Mouse (Mus musculus) myocyte (in vitro differentiated cells): ENCODE measurements around the gene Dap3.

ENCODE experiments used
- E2F4 ChIP-seq: IDR thresholded peaks from one replicate; pipeline ENCODE4 v1.6.1; 2011; ENCODE audit warnings: mild to moderate bottlenecking, control low read depth, moderate library complexity; ENCODE audit not compliant: insufficient read depth
- MYOG ChIP-seq, 3 experiments: IDR thresholded peaks; one replicate each; pipeline ENCODE4 v1.6.1; 2011; ENCODE audit warnings: control low read depth in 2 of 3, low read depth in 2 of 3, mild to moderate bottlenecking in 2 of 3; ENCODE audit not compliant: insufficient read length in 2 of 3, control insufficient read depth in 1 of 3, insufficient read depth in 1 of 3
- POLR2A ChIP-seq: IDR thresholded peaks from one replicate; pipeline ENCODE4 v1.6.1; 2011; ENCODE audit warnings: low read depth, mild to moderate bottlenecking, control low read depth, moderate library complexity; ENCODE audit not compliant: insufficient read length
- POLR2AphosphoS2 ChIP-seq: IDR thresholded peaks from one replicate; pipeline ENCODE4 v1.6.1; 2011; ENCODE audit warnings: low read depth, control low read depth; ENCODE audit not compliant: insufficient read length
- SRF ChIP-seq: IDR thresholded peaks from one replicate; pipeline ENCODE4 v1.6.1; 2011; ENCODE audit warnings: low read depth; ENCODE audit not compliant: control insufficient read depth, insufficient read length
- TCF12 ChIP-seq: IDR thresholded peaks from one replicate; pipeline ENCODE4 v1.6.1; 2011; ENCODE audit warnings: mild to moderate bottlenecking, control low read depth; ENCODE audit not compliant: poor library complexity, insufficient read depth, severe bottlenecking
- TCF3 ChIP-seq: IDR thresholded peaks from one replicate; pipeline ENCODE4 v1.6.1; 2011; ENCODE audit warnings: low read depth, control low read depth; ENCODE audit not compliant: insufficient read length
- USF1 ChIP-seq: IDR thresholded peaks from one replicate; pipeline ENCODE4 v1.6.1; 2011; ENCODE audit warnings: low read depth, mild to moderate bottlenecking, control low read depth, moderate library complexity

DNA sequence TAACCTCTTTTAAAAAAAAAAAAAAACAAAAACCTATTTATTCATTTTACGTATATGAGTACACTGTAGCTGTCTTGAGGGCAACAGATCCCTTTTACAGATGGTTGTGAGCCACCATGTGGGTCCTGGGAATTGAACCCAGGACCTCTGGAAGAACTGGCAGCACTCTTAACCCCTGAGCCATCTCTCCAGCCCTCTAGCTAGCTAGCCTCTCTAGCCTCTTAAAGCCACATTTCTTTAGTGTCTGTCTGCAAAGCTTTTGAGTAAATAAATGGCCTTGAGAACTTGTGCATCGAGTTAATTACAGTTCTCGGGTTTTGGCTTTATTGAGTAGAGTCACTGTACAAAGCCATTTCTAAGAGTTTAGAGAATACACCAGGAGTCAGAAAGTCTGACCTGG lies 46.2 kb downstream of the Dap3 start:
- no peak for TF ChIP-seq TCF12
- TF ChIP-seq POLR2A: no peak
- no peak for TF ChIP-seq E2F4
- TF ChIP-seq USF1: no peak
- TF ChIP-seq TCF3: no peak
- TF ChIP-seq SRF: no peak
- no peak for TF ChIP-seq MYOG (IDR thresholded peaks at IDR 0.05; ENCODE audit: control insufficient read depth in 1 of 3, insufficient read depth in 1 of 3, insufficient read length in 2 of 3, low read depth in 2 of 3)
- TF ChIP-seq POLR2AphosphoS2: no peak
